Mouse (Mus musculus) liver, embryonic 13.5 days (tissue): Measurements from ENCODE around the gene Msn. TPM values are rescaled to one million over a fixed set of nuclear protein-coding genes. Genes with fewer than 3 reads are reported as not detected.
A peak's percentile ranks its signal among the peaks of the same experiment; 100 is the strongest.

Experiments
- ATAC-seq: fragments of 200-750 bp; cut with Nextera tagmentation; 2 replicates; pipeline ENCODE4 v1.8.0; 2017; ENCODE audit warnings: low read depth, mild to moderate bottlenecking, moderate number of reproducible peaks, moderate library complexity
- DNase-seq: peaks from one replicate; pipeline ENCODE4 v3.0.0; 2022
- H3K27ac ChIP-seq: fragments of 300-500 bp; sonication (generic); 2 replicates; pipeline ENCODE4 v1.5.1; 2015; ENCODE audit warnings: moderate library complexity, mild to moderate bottlenecking, inconsistent platforms
- H3K27me3 ChIP-seq: fragments of 300-500 bp; sonication (generic); 2 replicates; pipeline ENCODE4 v1.6.1; 2015; ENCODE audit warnings: mild to moderate bottlenecking, inconsistent platforms
- H3K36me3 ChIP-seq: fragments of 300-500 bp; sonication (generic); 2 replicates; pipeline ENCODE4 v1.6.1; 2015; ENCODE audit warnings: mild to moderate bottlenecking, inconsistent platforms
- H3K4me1 ChIP-seq: fragments of 300-500 bp; sonication (generic); replicated peaks from 2 replicates; pipeline ENCODE4 v1.6.1; 2015; ENCODE audit warnings: inconsistent platforms
- H3K4me2 ChIP-seq: fragments of 300-500 bp; sonication (generic); 2 replicates; pipeline ENCODE4 v1.6.1; 2015; ENCODE audit warnings: inconsistent platforms, mild to moderate bottlenecking, moderate library complexity
- H3K4me3 ChIP-seq: fragments of 300-500 bp; sonication (generic); replicated peaks from 2 replicates; pipeline ENCODE4 v1.5.1; 2015; ENCODE audit warnings: mild to moderate bottlenecking, inconsistent platforms
- H3K9ac ChIP-seq: fragments of 300-500 bp; sonication (generic); 2 replicates; pipeline ENCODE4 v1.6.1; 2015; ENCODE audit warnings: mild to moderate bottlenecking, inconsistent platforms
- H3K9me3 ChIP-seq: fragments of 300-500 bp; sonication (generic); replicated peaks from 2 replicates; pipeline ENCODE4 v1.6.1; 2016; ENCODE audit warnings: inconsistent platforms
- WGBS: fragments of 180-500 bp; shearing (Covaris S2); methylation state at CpG from one replicate; pipeline ENCODE4 v1.1.7; 2015; ENCODE audit not compliant: insufficient replicate concordance; 5-methylcytosine and 5-hydroxymethylcytosine counted together
- polyA plus RNA-seq: library from polyadenylated mRNA; unstranded; fragments of >200 nt; fragmentation: Nextera tagmentation; extraction: Ambion mirVana; gene quantifications from 2 replicates; pipeline ENCODE4 v1.2.1, GENCODE M21; 2015

The Msn gene
- polyA plus RNA-seq: 47.6 and 65.8 TPM in 2 replicates

DNA sequence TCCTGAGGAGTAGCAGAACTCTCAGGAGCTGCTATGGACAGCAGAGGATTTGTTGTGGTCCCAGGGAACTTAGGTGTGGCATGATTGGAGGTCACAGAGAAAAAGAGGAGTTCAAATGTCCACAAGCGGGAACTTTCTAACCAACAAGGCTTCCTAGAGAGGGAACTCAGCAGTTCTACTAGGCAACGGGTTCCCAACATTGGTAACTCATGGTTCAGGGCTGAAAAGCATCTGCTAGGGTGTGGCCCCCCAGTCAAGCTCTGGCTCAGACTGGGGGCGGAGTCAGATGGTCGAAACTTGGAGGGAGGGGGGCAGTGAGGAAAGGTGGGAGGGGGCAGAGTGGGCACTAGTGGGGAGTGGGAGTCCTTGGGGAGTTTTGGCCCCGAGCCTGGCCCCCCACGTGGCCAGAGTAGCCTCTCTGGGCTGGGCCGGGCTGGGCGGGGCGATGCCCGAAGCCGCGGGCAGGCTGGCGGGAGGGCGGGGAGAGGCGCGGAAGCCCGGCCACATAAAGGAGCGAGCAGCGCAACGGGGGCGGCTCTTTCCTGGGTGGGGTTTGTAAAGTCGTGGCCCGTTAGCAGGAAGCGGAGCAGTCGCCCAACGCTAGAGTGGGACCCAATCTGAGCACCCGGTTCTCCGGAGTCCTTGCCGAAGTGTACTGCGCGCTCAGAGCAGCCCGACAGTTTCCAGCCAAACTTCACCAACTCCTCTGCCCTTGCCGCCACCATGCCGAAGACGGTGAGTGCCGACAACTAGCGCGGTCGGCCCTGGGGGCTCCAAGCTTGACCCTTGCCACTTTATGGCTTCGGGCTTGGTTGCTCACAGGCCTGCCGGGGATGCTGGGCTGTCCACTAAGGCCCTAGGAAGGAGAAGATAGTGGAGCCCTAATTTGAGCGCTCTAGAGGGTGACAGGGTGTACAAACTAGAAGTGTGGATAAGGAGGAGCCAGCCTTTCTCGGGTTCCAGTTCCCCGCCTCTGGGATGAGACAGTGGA is at the start of gene Msn:
TSS of gene Msn (plus strand) at position 534 of the 991 bp plus-strand sequence.
- ATAC-seq (peak; percentile 88), DNase-seq (peak; percentile 68)
- H3K4me3 ChIP-seq: peak within 1 kb of the TSS; percentile 72
- H3K4me1 ChIP-seq: peaks cover 28% of the 10 kb centered on the region
- H3K36me3 ChIP-seq: no peaks in the 10 kb centered on the region
- peak within 1 kb of the TSS; percentile 71 for H3K27ac ChIP-seq
- WGBS: 16% methylated on average over 42 of the region's 44 CpGs
- H3K9me3 ChIP-seq: no peaks in the 10 kb centered on the region
- peak within 1 kb of the TSS; percentile 76 for H3K4me2 ChIP-seq
- peak within 1 kb of the TSS; percentile 70 for H3K9ac ChIP-seq
- no peaks in the 10 kb centered on the region for H3K27me3 ChIP-seq

DNA sequence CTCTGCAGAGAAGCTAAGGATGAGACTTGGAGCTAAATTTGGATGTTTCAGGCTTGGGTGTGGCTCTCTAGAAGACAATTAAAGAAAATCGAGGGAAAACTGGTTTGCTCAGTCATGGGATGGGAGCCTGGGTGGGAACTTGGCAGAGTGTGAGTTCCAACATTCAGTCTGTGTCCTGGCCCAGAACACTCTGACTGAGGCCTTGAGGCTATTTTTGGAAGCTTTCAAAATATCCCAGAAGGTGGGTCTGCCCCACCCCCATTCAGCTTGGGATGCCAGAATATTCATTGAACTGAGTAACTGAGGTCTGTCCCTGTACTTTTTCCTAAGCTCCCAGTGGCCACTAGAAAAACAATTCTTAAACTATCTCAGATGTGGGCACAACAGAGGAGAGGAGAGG is 43.0 kb upstream of the Msn start:
- H3K27ac ChIP-seq: no peak overlapping the region
- no peak for DNase-seq
- H3K9ac ChIP-seq: no peak overlapping the region
- no peak overlapping the region for H3K4me2 ChIP-seq
- no peak overlapping the region for H3K4me3 ChIP-seq
- no peaks in the 10 kb centered on the region for H3K9me3 ChIP-seq
- no peaks in the 10 kb centered on the region for H3K36me3 ChIP-seq
- 0 out of 2 replicates have a peak, but pooled peaks cover 2% of the 10 kb centered on the region for H3K27me3 ChIP-seq
- WGBS: 54% methylated on average over 1 of the region's 1 CpGs
- H3K4me1 ChIP-seq: no peaks in the 10 kb centered on the region
- no peak for ATAC-seq

DNA sequence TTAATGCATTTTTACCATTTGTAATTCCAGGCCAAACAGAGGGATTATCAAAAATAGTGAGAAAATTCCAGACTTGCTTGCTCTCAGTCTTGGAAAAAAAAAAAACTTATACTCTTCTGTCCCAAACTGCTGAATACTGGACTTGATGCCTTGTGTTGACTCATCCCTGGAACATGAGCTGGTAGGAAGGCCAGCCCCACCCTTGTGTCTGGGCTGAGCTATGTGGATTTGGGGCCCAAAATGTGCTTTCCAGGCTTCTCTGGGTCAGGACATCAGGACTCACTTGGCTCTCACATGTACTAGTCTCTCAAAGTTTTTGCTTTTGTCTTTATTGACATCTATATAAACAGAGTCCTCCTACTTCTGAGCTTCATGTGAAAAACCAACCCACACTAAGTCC is 18.1 kb upstream of the Msn start:
- Histone ChIP-seq H3K27ac (no peak overlapping the region), H3K9ac (no peak overlapping the region), H3K9me3 (no peaks in the 10 kb centered on the region), H3K36me3 (no peaks in the 10 kb centered on the region), H3K27me3 (no peaks in the 10 kb centered on the region), H3K4me1 (no peaks in the 10 kb centered on the region), H3K4me2 (no peak overlapping the region), H3K4me3 (no peak overlapping the region)
- ATAC-seq (no peak), DNase-seq (no peak)

DNA sequence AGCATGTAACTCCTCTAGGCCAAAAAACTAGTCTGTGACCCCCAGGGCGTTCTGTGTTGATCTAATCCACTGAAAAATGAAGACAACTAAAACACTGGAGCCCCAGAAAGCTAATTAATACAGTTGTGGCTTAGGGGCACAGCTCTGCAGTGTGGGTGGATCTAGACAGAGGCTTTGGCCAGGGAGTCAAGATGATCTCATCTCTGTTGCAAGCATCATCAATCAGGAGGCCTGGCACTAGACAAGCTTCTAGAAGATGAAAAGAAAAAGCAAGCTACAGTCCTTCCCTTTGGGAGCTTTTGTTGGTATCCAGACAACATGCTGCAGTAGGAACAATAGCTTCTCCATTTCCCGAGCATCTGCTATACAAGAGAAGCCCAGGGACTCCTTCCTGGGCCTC is 9.6 kb upstream of the Msn start:
- no peak for DNase-seq
- Histone ChIP-seq H3K4me2 (no peak overlapping the region), H3K27me3 (0 out of 2 replicates have a peak, but pooled peaks cover 4% of the 10 kb centered on the region), H3K9ac (no peak overlapping the region), H3K27ac (no peak overlapping the region), H3K4me3 (no peak overlapping the region), H3K36me3 (no peaks in the 10 kb centered on the region), H3K9me3 (no peaks in the 10 kb centered on the region), H3K4me1 (no peaks in the 10 kb centered on the region)
- WGBS: 39% methylated on average over 2 of the region's 2 CpGs
- no peak for ATAC-seq

DNA sequence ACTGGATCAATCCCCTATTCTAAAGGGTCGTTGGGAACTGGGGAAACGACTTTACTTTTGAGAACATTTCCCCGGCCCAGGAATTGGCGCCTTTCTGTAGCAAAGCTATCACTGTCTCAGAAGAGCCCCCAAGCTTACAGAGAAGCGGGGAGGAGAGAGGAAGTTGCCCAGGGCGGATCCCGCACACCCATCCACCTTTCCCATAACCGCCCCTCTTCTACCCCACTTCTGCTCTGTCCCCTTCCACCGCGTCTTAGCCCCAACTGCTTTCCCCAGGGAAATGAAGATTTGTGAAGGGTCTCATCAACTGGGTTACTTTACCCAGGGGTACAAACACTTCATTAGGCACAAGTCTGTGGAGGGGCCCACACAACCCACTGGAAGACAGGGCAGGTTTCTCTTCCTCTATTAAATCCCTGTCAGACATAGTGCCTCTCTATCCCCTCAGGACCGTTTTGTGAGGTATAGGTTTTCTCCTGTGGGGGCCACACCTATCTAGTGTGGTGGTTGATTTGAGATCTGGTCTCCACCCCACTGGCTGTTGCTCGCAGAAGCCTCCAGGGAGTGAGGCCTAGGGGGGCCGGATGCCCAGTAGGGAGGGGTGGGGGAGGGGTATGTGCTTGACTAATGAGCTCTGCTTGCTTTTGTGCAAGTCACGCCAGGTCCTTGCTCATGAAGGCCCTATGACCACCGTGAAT is 820 bp downstream of the Msn start:
- peak; percentile 37 for DNase-seq
- peak overlapping the region; percentile 70 for H3K9ac ChIP-seq
- H3K4me3 ChIP-seq: peak overlapping the region; percentile 72
- peaks cover 28% of the 10 kb centered on the region for H3K4me1 ChIP-seq
- 16% methylated on average over 15 of the region's 15 CpGs for WGBS
- H3K36me3 ChIP-seq: no peaks in the 10 kb centered on the region
- no peaks in the 10 kb centered on the region for H3K27me3 ChIP-seq
- peak overlapping the region; percentile 76 for H3K4me2 ChIP-seq
- peak overlapping the region; percentile 71 for H3K27ac ChIP-seq
- H3K9me3 ChIP-seq: no peaks in the 10 kb centered on the region
- ATAC-seq: peak; percentile 83

DNA sequence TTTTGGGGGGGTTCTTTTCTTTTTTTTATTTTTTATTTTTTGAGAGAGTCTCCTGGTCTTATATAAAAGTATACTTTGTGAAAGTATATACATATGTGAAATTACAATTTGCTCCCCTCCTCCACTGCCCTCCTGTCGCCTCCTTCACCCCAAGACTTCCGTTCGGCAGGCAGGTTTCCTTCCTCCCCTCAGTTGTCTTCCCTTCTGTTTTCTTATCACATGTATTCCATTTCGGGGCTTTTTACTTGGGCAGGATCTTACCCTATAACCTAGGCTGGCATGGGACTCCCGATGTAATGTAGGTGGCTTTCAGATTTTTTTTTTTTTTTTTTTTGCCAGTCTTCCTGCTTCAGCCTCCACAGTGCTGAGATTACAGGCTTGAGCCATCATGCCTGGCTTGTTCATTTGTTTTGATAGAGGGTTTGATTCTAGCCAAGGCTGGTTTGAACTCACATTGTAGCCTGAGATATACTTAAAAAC is 1.7 kb downstream of the Msn start:
- H3K9ac ChIP-seq: peak overlapping the region; percentile 70; the same call in 1 of the 2 replicates
- H3K4me3 ChIP-seq: peak overlapping the region; percentile 72
- H3K4me1 ChIP-seq: peaks cover 28% of the 10 kb centered on the region
- H3K36me3 ChIP-seq: no peaks in the 10 kb centered on the region
- no peak overlapping the region; the same call in 1 of the 2 replicates for H3K27ac ChIP-seq
- no peak for ATAC-seq
- no peaks in the 10 kb centered on the region for H3K27me3 ChIP-seq
- H3K4me2 ChIP-seq: peak overlapping the region; percentile 76
- 33% methylated on average over 5 of the region's 5 CpGs for WGBS
- no peak for DNase-seq
- H3K9me3 ChIP-seq: no peaks in the 10 kb centered on the region

DNA sequence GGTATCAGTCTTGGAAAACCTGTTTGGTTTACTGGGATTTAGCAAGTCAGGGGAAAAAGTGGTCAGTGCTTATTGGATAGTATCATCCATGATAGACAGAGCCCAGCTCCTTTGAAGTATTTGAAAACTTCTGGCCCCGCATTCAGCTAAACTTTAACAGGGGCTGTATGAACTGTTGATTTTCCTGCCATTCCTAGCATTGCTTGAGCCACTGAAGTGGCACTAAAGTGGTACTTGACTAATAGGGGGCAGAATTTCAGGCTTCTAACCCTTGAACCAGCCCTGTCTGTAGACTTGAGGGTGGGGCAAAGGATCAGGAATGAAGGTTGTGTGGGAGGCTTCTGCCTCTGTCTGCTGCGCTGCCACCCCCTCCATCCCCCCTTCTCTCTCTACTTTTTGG is 3.2 kb downstream of the Msn start:
- Histone ChIP-seq H3K4me1 (peaks cover 28% of the 10 kb centered on the region), H3K9ac (no peak overlapping the region), H3K4me3 (no peak overlapping the region), H3K9me3 (no peaks in the 10 kb centered on the region), H3K4me2 (no peak overlapping the region), H3K36me3 (no peaks in the 10 kb centered on the region), H3K27me3 (no peaks in the 10 kb centered on the region), H3K27ac (no peak overlapping the region)
- WGBS: 56% methylated on average over 2 of the region's 2 CpGs
- no peak for DNase-seq
- no peak for ATAC-seq

DNA sequence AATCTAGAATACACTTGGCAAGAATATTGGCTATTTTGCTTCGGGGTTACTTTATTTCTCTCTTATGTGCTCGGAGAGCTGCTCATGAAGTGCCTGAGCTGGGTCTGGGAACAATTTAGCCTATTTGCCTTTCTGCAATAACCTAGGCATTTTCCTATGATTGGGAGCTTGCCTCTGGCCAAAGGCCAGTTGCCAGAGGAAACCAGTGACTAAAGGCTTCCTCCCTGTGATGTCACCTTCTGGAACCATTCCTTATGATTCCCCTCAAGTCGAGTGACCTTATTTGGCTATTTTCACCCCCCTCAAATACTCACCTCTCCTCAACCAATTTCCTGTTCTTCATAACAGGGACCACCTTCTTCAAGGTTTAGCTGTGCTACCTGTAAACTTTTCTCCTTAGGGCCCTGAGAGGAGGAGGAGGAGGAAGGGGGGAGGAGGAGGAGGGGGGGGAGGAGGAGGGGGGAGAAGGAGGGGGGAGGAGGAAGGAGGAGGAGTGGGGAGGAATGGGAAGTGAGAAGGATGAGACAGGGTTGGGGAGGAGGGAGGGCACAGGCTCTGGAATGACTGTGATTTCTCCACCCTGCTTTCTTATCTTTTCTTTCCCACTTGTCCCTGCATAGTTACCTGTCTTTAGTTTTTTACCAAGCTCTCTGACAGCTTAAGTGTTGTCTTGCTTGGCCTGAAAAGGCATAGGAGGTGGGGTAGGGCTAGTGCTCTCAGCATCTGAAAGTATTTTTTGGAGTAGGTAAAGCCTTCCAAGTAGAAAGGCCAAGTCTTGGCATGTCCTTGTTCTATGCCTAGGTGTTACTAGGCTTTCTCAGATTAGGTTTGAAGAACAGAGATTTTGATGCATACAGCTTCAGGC is 11.8 kb downstream of the Msn start:
- no peaks in the 10 kb centered on the region for H3K27me3 ChIP-seq

DNA sequence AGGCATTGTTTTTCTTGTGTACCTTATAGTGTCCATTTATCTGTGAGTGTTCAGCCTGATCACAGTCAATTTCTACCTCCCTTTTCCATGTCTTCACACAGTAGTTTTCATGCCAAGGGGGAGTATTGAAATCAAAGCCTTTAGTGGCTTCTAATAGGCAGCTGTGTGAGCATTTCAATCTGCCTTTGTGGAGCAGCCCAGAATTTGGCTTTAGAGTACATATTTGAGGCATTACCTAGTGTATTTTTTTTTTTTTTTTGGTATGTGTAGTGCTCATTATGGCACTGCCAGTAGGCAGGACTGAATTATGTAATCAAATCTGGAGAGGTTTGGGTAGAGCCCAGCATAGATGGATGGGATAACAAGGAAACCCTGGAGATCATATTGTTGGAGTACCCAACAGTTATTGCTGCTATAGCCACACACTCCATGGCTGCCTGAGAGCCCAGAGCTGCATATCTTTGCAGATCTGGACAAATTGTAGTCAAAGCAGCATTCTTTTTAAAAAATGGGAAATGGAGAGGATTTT is 17.3 kb downstream of the Msn start:
- no peak for DNase-seq
- ATAC-seq: no peak
- Histone ChIP-seq H3K4me2 (no peak overlapping the region), H3K4me3 (no peak overlapping the region), H3K4me1 (no peaks in the 10 kb centered on the region), H3K36me3 (0 out of 2 replicates have a peak, but pooled peaks cover 5% of the 10 kb centered on the region), H3K27me3 (no peaks in the 10 kb centered on the region), H3K27ac (no peak overlapping the region), H3K9ac (no peak overlapping the region), H3K9me3 (no peaks in the 10 kb centered on the region)

More for the DNA sequence above, 11.8 kb downstream of the Msn start:
- 60% methylated on average over 3 of the region's 3 CpGs for WGBS
- Histone ChIP-seq H3K9me3 (no peaks in the 10 kb centered on the region), H3K27ac (no peak overlapping the region), H3K4me1 (no peaks in the 10 kb centered on the region), H3K4me3 (no peak overlapping the region), H3K4me2 (no peak overlapping the region), H3K36me3 (no peaks in the 10 kb centered on the region), H3K9ac (no peak overlapping the region)
- DNase-seq: no peak
- no peak for ATAC-seq

DNA sequence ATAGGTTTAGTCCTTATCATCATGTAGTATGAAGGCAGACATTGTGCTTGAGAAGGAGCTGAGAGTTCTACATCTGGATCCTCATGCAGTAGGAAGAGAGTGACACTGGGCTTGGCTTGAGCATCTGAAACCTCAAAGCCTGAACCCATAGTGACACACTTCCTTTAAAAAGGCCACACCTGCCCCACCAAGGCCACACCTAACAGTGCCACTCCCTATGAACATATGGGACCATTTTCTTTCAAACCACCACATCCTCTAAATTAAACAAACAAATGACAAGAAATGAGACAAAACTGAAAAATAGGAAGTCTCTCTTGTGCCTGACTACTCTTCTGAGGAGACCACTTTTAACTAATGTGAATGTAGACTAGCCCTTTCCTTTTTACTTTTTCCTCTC is 19.7 kb downstream of the Msn start:
- no peak overlapping the region for H3K9ac ChIP-seq
- H3K4me2 ChIP-seq: no peak overlapping the region
- no peak overlapping the region for H3K4me3 ChIP-seq
- ATAC-seq (no peak), DNase-seq (no peak)
- 0 out of 2 replicates have a peak, but pooled peaks cover 5% of the 10 kb centered on the region for H3K36me3 ChIP-seq
- no peak overlapping the region for H3K27ac ChIP-seq
- H3K4me1 ChIP-seq: no peaks in the 10 kb centered on the region
- no peaks in the 10 kb centered on the region for H3K27me3 ChIP-seq
- H3K9me3 ChIP-seq: no peaks in the 10 kb centered on the region
